Mouse (Mus musculus): ENCODE results near the gene Slc24a4.
"Not testable (repeated sequence)": the region's sequence is repeated elsewhere in the genome, so short reads cannot be mapped to it uniquely, and the experiment has no call there.

Slc24a4 gene

GRCm38 (mm10) chr12:102248104-102248503, 119.6 kb downstream of the Slc24a4 start:
- no peak for DNase-seq (ENCODE audit: low spot score in 2 of 2)

- DNase-seq (ENCODE audit: low spot score in 2 of 2) = no peak
Observed at GRCm38 (mm10) chr12:102250316-102250715, 121.8 kb downstream of the Slc24a4 start.

- DNase-seq (ENCODE audit: low spot score in 2 of 2) = peak in 1 of 2 experiments; percentile 38
Observed at GRCm38 (mm10) chr12:102251070-102251469, 122.5 kb downstream of the Slc24a4 start.

GRCm38 (mm10) chr12:102251985-102252384, 123.5 kb downstream of the Slc24a4 start:
- DNase-seq (ENCODE audit: low spot score in 2 of 2) = no peak

GRCm38 (mm10) chr12:102252525-102252924, 124.0 kb downstream of the Slc24a4 start:
- no peak for DNase-seq (ENCODE audit: low spot score in 2 of 2)

GRCm38 (mm10) chr12:102255012-102255411, 126.5 kb downstream of the Slc24a4 start:
- no peak for DNase-seq (ENCODE audit: low spot score in 2 of 2)

- no peak for DNase-seq (ENCODE audit: low spot score in 2 of 2)
Observed at GRCm38 (mm10) chr12:102258522-102259112, 130.1 kb downstream of the Slc24a4 start.

- no peak for DNase-seq (ENCODE audit: low spot score in 2 of 2)
Observed at GRCm38 (mm10) chr12:102261933-102262396, 133.4 kb downstream of the Slc24a4 start.

- no peak for DNase-seq (ENCODE audit: low spot score in 2 of 2)
Observed at GRCm38 (mm10) chr12:102262809-102263208, 134.3 kb downstream of the Slc24a4 start.

GRCm38 (mm10) chr12:102263249-102263648, 134.7 kb downstream of the Slc24a4 start:
- no peak for DNase-seq (ENCODE audit: low spot score in 2 of 2)

- no peak for DNase-seq (ENCODE audit: low spot score in 2 of 2)
Observed at GRCm38 (mm10) chr12:102266433-102266832, 137.9 kb downstream of the Slc24a4 start.

- no peak for DNase-seq (ENCODE audit: low spot score in 2 of 2)
Observed at GRCm38 (mm10) chr12:102269144-102269543, 140.6 kb downstream of the Slc24a4 start.

- DNase-seq (ENCODE audit: low spot score in 2 of 2) = no peak
Observed at GRCm38 (mm10) chr12:102270776-102271405, 142.4 kb downstream of the Slc24a4 start.

GRCm38 (mm10) chr12:102271447-102271846, 142.9 kb downstream of the Slc24a4 start:
- no peak for DNase-seq (ENCODE audit: low spot score in 2 of 2)

- no peak for DNase-seq (ENCODE audit: low spot score in 2 of 2)
Observed at GRCm38 (mm10) chr12:102275833-102276443, 147.4 kb downstream of the Slc24a4 start.

- not testable (repeated sequence) for DNase-seq (ENCODE audit: low spot score in 2 of 2)
Observed at GRCm38 (mm10) chr12:102280290-102280689, 151.8 kb downstream of the Slc24a4 start.

GRCm38 (mm10) chr12:102280867-102281503, 152.5 kb downstream of the Slc24a4 start:
- DNase-seq (ENCODE audit: low spot score in 2 of 2) = no peak

- DNase-seq (ENCODE audit: low spot score in 2 of 2) = no peak
Observed at GRCm38 (mm10) chr12:102282126-102282525, 153.6 kb downstream of the Slc24a4 start.

- DNase-seq (ENCODE audit: low spot score in 2 of 2) = peak in 1 of 2 experiments; percentile 42
Observed at GRCm38 (mm10) chr12:102282763-102283482, 154.4 kb downstream of the Slc24a4 start, which contains the start of gene Rin3. Gene Rin3 (plus strand): TSS chr12:102283048.

- no peak for DNase-seq (ENCODE audit: low spot score in 2 of 2)
Observed at GRCm38 (mm10) chr12:102283483-102284266, 155.1 kb downstream of the Slc24a4 start.

- no peak for DNase-seq (ENCODE audit: low spot score in 2 of 2)
Observed at GRCm38 (mm10) chr12:102284267-102284610, 155.7 kb downstream of the Slc24a4 start.

All from frontal cortex, postnatal 10 days (tissue).